Mouse (Mus musculus): ENCODE results near the gene Krtap13-1. TPM values are rescaled to one million over a fixed set of nuclear protein-coding genes. Genes with fewer than 3 reads are reported as not detected.

Gene Krtap13-1
- not detected in 2 replicates for polyA plus RNA-seq (2015; fragmentation: Nextera tagmentation; extraction: Ambion mirVana)

DNA sequence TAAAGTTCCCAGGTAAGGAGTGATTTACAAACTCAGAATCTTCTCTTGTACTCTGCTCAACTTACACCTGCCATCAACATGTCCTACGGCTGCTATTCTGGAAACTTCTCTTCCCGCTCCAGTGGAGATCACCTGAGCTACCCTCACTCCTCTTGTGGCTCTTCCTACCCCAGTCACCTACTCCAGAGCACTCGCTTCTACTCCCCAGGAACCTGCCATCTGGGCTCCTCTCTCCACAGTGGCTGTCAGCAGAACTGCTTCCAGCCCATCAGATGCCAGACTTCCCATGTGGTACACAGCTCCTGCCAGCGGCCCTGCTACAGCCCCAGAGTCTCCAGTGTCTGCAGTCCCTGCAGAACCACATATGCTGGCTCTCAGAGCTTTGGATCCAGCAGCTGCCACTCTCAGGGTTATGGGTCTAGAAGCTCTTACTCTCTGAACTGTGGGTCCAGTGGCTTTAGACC is at the start of gene Krtap13-1:
Gene Krtap13-1 (plus strand): TSS at position 51 of the 464 bp plus-strand sequence.
- no peaks in the 10 kb centered on the region for H3K4me1 ChIP-seq (ENCODE audit: insufficient read depth, low read length)
- ATAC-seq (ENCODE audit: low FRiP score, low TSS enrichment): no peak
- no peaks in the 10 kb centered on the region for H3K36me3 ChIP-seq (ENCODE audit: insufficient read depth, low read length)
- no peak within 1 kb of the TSS for H3K4me2 ChIP-seq (replicated peaks; ENCODE audit: low read depth, low read length)
- 73% methylated on average over 4 of the region's 4 CpGs for WGBS
- H3K9ac ChIP-seq (replicated peaks; ENCODE audit: low read length): no peak within 1 kb of the TSS
- H3K27me3 ChIP-seq (ENCODE audit: insufficient read depth, low read length): no peaks in the 10 kb centered on the region
- H3K4me3 ChIP-seq (ENCODE audit: low read length): no peak within 1 kb of the TSS
- no peaks in the 10 kb centered on the region for H3K9me3 ChIP-seq (ENCODE audit: low read length)
- H3K27ac ChIP-seq (ENCODE audit: low read length): no peak within 1 kb of the TSS

DNA sequence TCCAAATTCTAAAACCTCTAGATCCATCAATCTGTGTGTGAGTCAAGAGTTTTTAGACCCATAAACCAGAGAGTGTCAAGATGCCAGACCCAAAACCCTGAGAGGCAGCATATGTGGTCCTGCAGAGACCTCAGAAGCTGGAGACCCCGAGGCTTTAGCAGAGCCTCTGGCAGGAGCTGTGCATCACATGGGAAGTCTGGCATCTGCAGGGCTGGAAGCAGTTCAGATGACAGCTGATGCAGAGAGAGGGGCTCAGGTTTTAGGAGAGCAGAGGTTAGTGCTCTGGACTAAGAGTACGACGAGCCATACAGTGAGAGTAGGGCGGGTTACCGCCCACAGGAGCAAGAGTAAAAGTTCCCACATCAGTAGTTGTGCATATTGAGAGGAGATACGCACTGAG is 49.6 kb upstream of the Krtap13-1 start:
- Histone ChIP-seq H3K36me3 (ENCODE audit: insufficient read depth, low read length) (no peaks in the 10 kb centered on the region), H3K4me3 (ENCODE audit: low read length) (no peak overlapping the region), H3K27me3 (ENCODE audit: insufficient read depth, low read length) (no peaks in the 10 kb centered on the region), H3K4me1 (ENCODE audit: insufficient read depth, low read length) (no peaks in the 10 kb centered on the region), H3K4me2 (replicated peaks; ENCODE audit: low read depth, low read length) (no peak overlapping the region), H3K9me3 (ENCODE audit: low read length) (no peaks in the 10 kb centered on the region), H3K27ac (ENCODE audit: low read length) (no peak overlapping the region), H3K9ac (replicated peaks; ENCODE audit: low read length) (no peak overlapping the region)
- no peak for ATAC-seq (ENCODE audit: low FRiP score, low TSS enrichment)
- 69% methylated on average over 6 of the region's 6 CpGs for WGBS

DNA sequence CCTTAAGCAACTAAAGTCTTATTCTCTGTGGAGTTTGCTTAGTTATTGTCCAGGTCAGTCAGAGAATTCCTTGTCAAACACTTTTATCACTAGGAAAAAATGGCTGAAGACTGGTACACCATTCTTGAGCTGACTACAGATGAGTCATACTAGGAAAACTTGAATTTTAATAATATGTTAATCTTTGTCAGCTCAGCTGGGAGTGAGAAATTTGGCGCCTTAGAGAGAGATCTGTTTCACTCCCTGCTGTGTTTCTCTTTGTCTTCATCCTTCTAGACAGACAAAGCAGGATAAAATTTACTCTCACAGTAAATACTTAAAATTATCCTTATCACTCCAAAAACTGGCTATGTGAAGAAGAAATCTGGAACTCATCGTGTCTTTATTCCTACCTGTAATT is 47.4 kb upstream of the Krtap13-1 start:
- Histone ChIP-seq H3K27ac (ENCODE audit: low read length) (no peak overlapping the region), H3K27me3 (ENCODE audit: insufficient read depth, low read length) (no peaks in the 10 kb centered on the region), H3K36me3 (ENCODE audit: insufficient read depth, low read length) (no peaks in the 10 kb centered on the region), H3K4me1 (ENCODE audit: insufficient read depth, low read length) (no peaks in the 10 kb centered on the region), H3K4me2 (replicated peaks; ENCODE audit: low read depth, low read length) (no peak overlapping the region), H3K4me3 (ENCODE audit: low read length) (no peak overlapping the region), H3K9me3 (ENCODE audit: low read length) (no peaks in the 10 kb centered on the region), H3K9ac (replicated peaks; ENCODE audit: low read length) (no peak overlapping the region)
- WGBS: 73% methylated on average over 2 of the region's 2 CpGs
- ATAC-seq (ENCODE audit: low FRiP score, low TSS enrichment): no peak

DNA sequence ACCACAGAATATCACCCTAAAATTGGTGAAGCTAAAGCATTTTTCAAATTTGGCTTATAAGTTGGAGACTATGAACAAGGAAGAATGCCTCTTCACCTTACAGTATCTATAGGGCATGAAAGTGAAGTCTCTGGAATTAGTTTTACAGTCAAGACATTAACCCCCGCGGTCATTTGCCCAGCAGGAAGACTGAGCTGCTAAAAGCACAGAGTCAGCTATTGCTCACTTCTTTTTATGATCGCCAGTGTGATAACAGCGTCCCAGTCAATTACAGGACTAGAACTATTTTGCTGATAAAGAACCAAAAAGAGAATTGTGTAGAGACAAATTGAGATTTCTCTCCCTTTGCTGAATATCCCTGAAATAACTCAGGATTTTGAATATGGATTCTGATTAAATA is 32.4 kb upstream of the Krtap13-1 start:
- 59% methylated on average over 4 of the region's 4 CpGs for WGBS
- ATAC-seq (ENCODE audit: low FRiP score, low TSS enrichment): no peak
- Histone ChIP-seq H3K4me3 (ENCODE audit: low read length) (no peak overlapping the region), H3K9ac (replicated peaks; ENCODE audit: low read length) (no peak overlapping the region), H3K27ac (ENCODE audit: low read length) (no peak overlapping the region), H3K4me2 (replicated peaks; ENCODE audit: low read depth, low read length) (no peak overlapping the region), H3K9me3 (ENCODE audit: low read length) (no peaks in the 10 kb centered on the region), H3K27me3 (ENCODE audit: insufficient read depth, low read length) (no peaks in the 10 kb centered on the region), H3K36me3 (ENCODE audit: insufficient read depth, low read length) (no peaks in the 10 kb centered on the region), H3K4me1 (ENCODE audit: insufficient read depth, low read length) (no peaks in the 10 kb centered on the region)

DNA sequence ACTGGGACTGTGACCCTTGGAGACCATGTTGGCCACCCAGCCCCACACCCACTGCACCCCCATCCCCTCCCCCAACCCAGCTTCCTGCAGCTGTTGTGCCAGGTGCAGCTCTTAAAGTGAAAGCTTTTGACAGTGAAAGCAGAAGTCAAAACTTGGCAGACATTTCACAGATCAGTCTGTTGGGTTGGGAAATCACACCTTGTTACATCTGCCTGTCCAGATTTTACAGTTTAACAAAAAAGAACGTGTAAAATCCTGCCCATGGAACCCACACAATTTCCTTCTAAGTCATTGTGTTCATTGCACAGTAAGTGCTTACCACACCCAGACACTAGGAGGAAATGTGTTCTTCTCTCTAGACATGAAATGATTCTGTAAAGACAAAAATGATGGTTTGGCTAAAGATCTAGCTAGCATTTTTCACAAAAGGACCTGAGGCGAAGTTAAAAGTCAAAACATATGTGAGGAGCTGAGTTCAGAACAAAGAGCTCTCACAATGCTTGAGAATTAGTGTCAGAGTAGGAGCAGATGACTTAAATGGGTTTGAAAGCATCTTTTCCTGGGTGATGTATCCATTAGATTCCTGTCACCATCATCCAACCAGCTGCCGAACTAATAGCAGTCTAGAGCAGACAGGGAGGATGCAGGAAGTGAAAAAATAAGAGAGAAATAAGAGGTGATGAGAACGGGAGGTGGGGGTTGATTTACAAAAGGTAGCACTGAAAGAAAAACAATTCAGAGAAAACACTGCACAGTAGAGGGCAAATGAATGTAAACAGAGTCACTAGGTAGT is 27.4 kb upstream of the Krtap13-1 start:
- no peak for ATAC-seq (ENCODE audit: low FRiP score, low TSS enrichment)
- Histone ChIP-seq H3K4me2 (replicated peaks; ENCODE audit: low read depth, low read length) (no peak overlapping the region), H3K9ac (replicated peaks; ENCODE audit: low read length) (no peak overlapping the region), H3K27me3 (ENCODE audit: insufficient read depth, low read length) (no peaks in the 10 kb centered on the region), H3K4me3 (ENCODE audit: low read length) (no peak overlapping the region), H3K4me1 (ENCODE audit: insufficient read depth, low read length) (no peaks in the 10 kb centered on the region), H3K36me3 (ENCODE audit: insufficient read depth, low read length) (no peaks in the 10 kb centered on the region), H3K27ac (ENCODE audit: low read length) (no peak overlapping the region), H3K9me3 (ENCODE audit: low read length) (no peaks in the 10 kb centered on the region)
- 41% methylated on average over 4 of the region's 4 CpGs for WGBS

DNA sequence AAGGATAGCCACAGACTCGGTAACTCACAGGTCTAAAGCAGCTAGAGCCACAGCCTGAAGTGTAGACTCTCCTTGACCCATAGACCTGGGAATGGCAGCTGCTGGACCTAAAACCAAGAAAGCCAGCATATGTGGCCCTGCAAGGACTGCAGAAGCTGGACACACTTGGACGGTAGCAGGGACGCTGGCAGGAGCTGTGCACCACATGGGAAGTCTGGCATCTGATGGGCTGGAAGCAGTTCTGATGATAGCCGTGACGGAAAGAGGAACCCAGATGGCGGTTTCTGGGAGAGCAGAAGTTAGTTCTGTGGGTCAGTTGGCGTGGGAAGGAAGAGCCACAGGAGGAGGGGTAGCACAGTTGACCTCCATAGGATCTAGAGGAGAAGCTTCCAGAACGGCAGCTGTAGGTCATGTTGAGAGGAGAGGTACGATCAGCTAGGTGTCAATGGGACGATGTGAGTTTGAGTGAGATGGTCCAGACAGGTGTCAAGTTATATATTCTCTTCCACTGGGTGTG is 21.1 kb upstream of the Krtap13-1 start, which contains the start of gene 2310061N02Rik:
Gene 2310061N02Rik (minus strand): TSS at position 467 of the 517 bp plus-strand sequence.
- Histone ChIP-seq H3K27me3 (ENCODE audit: insufficient read depth, low read length) (no peaks in the 10 kb centered on the region), H3K4me1 (ENCODE audit: insufficient read depth, low read length) (no peaks in the 10 kb centered on the region), H3K36me3 (ENCODE audit: insufficient read depth, low read length) (no peaks in the 10 kb centered on the region), H3K9me3 (ENCODE audit: low read length) (no peaks in the 10 kb centered on the region), H3K4me3 (ENCODE audit: low read length) (no peak within 1 kb of the TSS), H3K4me2 (replicated peaks; ENCODE audit: low read depth, low read length) (no peak within 1 kb of the TSS), H3K9ac (replicated peaks; ENCODE audit: low read length) (no peak within 1 kb of the TSS), H3K27ac (ENCODE audit: low read length) (no peak within 1 kb of the TSS)
- 89% methylated on average over 10 of the region's 10 CpGs for WGBS
- ATAC-seq (ENCODE audit: low FRiP score, low TSS enrichment): no peak

DNA sequence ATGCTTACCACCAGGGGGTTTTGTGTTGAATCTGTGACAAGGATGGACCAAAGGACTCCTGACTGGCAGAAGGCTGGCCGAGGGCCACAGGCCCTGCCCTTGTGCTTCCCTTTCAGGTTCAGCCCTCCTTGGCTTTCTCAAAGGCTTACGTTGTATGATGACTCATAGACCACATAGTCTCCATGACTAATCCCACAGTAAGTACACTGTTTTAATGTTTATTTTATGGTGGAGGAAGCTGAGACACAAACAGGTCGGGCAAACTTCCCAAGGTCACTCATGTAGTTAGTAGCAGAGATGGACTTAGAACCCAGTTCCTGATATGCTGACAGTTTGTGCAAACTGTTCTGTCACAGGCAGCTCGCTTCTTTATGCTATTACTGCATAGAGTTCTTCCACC is 17.9 kb upstream of the Krtap13-1 start:
- H3K4me1 ChIP-seq (ENCODE audit: insufficient read depth, low read length): no peaks in the 10 kb centered on the region
- ATAC-seq (ENCODE audit: low FRiP score, low TSS enrichment): no peak
- 66% methylated on average over 4 of the region's 4 CpGs for WGBS
- H3K4me2 ChIP-seq (replicated peaks; ENCODE audit: low read depth, low read length): no peak overlapping the region
- H3K9ac ChIP-seq (replicated peaks; ENCODE audit: low read length): no peak overlapping the region
- H3K36me3 ChIP-seq (ENCODE audit: insufficient read depth, low read length): no peaks in the 10 kb centered on the region
- H3K4me3 ChIP-seq (ENCODE audit: low read length): no peak overlapping the region
- H3K9me3 ChIP-seq (ENCODE audit: low read length): no peaks in the 10 kb centered on the region
- no peaks in the 10 kb centered on the region for H3K27me3 ChIP-seq (ENCODE audit: insufficient read depth, low read length)
- no peak overlapping the region for H3K27ac ChIP-seq (ENCODE audit: low read length)

DNA sequence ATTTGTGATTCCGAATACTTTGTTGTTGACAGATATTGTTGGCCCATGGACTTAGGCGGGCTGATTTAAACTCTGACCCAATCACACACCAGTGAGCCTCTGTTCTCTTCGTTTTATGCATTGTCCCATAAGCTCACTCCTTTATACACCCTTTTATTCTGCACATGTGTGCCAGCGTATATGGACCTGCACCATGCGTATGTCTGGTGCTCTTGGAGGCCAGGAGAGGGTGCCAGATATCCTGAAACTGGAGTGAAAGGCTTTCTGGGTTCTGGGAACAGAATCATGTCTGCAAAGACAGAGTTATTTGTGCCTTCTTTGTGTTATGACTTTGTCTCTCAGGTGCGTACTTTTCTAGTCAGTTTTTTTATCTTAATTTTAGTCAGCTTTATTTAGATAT is 17.4 kb upstream of the Krtap13-1 start:
- Histone ChIP-seq H3K27me3 (ENCODE audit: insufficient read depth, low read length) (no peaks in the 10 kb centered on the region), H3K9me3 (ENCODE audit: low read length) (no peaks in the 10 kb centered on the region), H3K9ac (replicated peaks; ENCODE audit: low read length) (no peak overlapping the region), H3K4me3 (ENCODE audit: low read length) (no peak overlapping the region), H3K4me2 (replicated peaks; ENCODE audit: low read depth, low read length) (no peak overlapping the region), H3K27ac (ENCODE audit: low read length) (no peak overlapping the region), H3K4me1 (ENCODE audit: insufficient read depth, low read length) (no peaks in the 10 kb centered on the region), H3K36me3 (ENCODE audit: insufficient read depth, low read length) (no peaks in the 10 kb centered on the region)
- 81% methylated on average over 6 of the region's 6 CpGs for WGBS
- no peak for ATAC-seq (ENCODE audit: low FRiP score, low TSS enrichment)

DNA sequence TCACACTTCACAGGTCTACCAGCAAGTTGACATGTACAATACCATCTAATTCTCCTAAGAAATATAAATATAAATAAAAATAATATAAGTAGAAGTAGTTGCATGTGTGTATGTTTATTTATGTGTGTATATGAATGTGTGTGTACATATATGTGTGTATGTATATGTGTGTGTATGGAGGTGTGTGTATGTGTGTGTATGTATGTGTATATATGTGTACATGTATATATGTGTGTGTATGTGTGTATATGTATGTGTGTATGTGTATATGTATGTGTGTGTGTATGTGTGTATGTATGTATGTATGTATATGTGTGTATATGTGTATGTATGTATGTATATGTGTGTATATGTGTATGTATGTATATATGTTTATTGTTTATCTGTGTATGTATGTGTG is 12.1 kb upstream of the Krtap13-1 start:
- Histone ChIP-seq H3K36me3 (ENCODE audit: insufficient read depth, low read length) (no peaks in the 10 kb centered on the region), H3K9me3 (ENCODE audit: low read length) (no peaks in the 10 kb centered on the region; the same call in 1 of the 2 replicates), H3K4me1 (ENCODE audit: insufficient read depth, low read length) (no peaks in the 10 kb centered on the region), H3K9ac (replicated peaks; ENCODE audit: low read length) (no peak overlapping the region), H3K4me3 (ENCODE audit: low read length) (no peak overlapping the region), H3K27ac (ENCODE audit: low read length) (no peak overlapping the region), H3K27me3 (ENCODE audit: insufficient read depth, low read length) (no peaks in the 10 kb centered on the region), H3K4me2 (replicated peaks; ENCODE audit: low read depth, low read length) (no peak overlapping the region)
- no peak for ATAC-seq (ENCODE audit: low FRiP score, low TSS enrichment)

DNA sequence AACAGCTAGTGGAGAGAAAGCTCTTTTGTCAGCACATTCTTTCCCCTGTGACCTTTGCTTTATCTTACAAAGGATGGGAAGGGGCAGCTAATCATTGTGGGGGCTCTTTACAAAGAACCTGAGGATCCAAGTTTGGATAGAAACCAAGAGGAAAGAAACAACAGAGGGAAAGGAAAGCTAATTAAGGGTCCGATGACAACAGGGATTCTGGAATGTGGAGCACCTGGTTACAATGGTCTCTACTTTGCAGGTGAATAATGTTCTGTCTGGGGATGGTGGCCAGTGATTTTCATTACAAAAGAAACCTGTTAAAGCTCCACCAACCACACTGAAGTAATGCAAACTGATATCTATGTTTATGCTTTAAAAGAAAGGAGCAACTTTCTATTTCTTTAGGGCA is 8.6 kb upstream of the Krtap13-1 start:
- H3K9me3 ChIP-seq (ENCODE audit: low read length): no peaks in the 10 kb centered on the region; the same call in 1 of the 2 replicates
- H3K9ac ChIP-seq (replicated peaks; ENCODE audit: low read length): no peak overlapping the region
- no peaks in the 10 kb centered on the region for H3K4me1 ChIP-seq (ENCODE audit: insufficient read depth, low read length)
- 43% methylated on average over 1 of the region's 1 CpGs for WGBS
- no peak overlapping the region for H3K27ac ChIP-seq (ENCODE audit: low read length)
- H3K27me3 ChIP-seq (ENCODE audit: insufficient read depth, low read length): no peaks in the 10 kb centered on the region
- H3K4me3 ChIP-seq (ENCODE audit: low read length): no peak overlapping the region
- no peak overlapping the region for H3K4me2 ChIP-seq (replicated peaks; ENCODE audit: low read depth, low read length)
- no peaks in the 10 kb centered on the region for H3K36me3 ChIP-seq (ENCODE audit: insufficient read depth, low read length)
- ATAC-seq (ENCODE audit: low FRiP score, low TSS enrichment): no peak
